Mouse (Mus musculus): ENCODE data around the gene Vasp.

DNA sequence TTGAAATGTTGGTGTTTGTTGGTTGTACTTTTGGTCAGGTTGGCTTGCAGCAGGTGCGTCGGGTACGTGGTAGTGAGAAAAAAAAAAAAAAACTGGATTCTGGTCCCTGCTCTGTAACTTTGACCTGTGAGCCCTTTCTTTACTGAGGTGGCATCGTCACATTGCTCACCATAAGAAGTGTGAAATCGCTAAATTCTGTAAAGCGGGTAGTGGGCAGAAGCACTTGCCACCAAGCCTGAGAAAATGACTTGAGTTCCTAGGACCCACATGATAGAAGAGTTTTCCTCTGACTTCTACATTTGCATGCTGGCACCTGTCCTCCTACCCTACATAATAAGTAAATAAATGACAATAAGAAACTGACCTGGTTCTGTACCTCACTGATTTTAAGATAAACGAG is 49.0 kb upstream of the Vasp start:
- TF ChIP-seq MAFK (IDR thresholded peaks at IDR 0.05; ENCODE audit: borderline replicate concordance, low read depth, low read length), result no peak
- no peak for TF ChIP-seq CTCF (IDR thresholded peaks at IDR 0.05 in 2 of 3, conservative IDR thresholded peaks at IDR 0.05 in 1 of 3; ENCODE audit: control insufficient read depth in 1 of 3, insufficient read depth in 1 of 3, low read depth in 2 of 3, low read length in 3 of 3, poor library complexity in 1 of 3, severe bottlenecking in 1 of 3)
- TF ChIP-seq ZNF384 (IDR thresholded peaks at IDR 0.05; ENCODE audit: low read depth, low read length), result no peak
- no peak for TF ChIP-seq TCF12 (IDR thresholded peaks at IDR 0.05; ENCODE audit: low read depth, low read length)
- no peak for TF ChIP-seq MEF2A (IDR thresholded peaks at IDR 0.05; ENCODE audit: extremely low read depth, insufficient replicate concordance, low read depth, low read length, poor library complexity, severe bottlenecking)
- no peak for TF ChIP-seq NRF1 (IDR thresholded peaks at IDR 0.05; ENCODE audit: insufficient read depth, low read depth, low read length, poor library complexity, severe bottlenecking)
- no peak for TF ChIP-seq TBP (IDR thresholded peaks at IDR 0.05; ENCODE audit: low read depth, low read length)
- no peak for TF ChIP-seq EP300 (IDR thresholded peaks at IDR 0.05; ENCODE audit: low read depth in 1 of 2, low read length in 2 of 2)
